Mouse (Mus musculus): ENCODE measurements around the gene Zbtb11.
"Not testable (repeated sequence)": the region's sequence is repeated elsewhere in the genome, so short reads cannot be mapped to it uniquely, and the experiment has no call there.

Gene Zbtb11

DNA sequence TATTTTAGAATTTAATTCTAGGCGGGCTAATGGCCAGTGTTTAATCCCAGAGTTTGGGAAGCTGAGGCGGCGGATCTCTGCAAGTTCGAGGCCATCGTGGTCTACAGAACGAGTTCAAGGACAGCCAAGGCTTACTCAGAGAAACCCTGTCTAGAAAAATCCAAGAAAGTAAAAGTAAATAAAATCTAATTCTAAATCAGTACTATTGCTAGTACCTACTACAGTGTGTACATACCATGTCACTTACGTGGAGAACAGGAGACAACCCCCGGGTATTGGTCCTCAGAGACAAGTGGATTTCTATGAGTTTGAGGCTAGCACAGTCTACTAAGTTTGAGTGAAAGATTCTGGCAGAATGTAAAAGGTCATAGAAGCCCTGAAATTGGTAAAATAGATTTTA lies 64.4 kb downstream of the Zbtb11 start:
- DNase-seq (ENCODE audit: low spot score) = no peak

- DNase-seq (ENCODE audit: low spot score) = not testable (repeated sequence)
These were observed 74.4 kb downstream of the Zbtb11 start, which contains the start of gene Senp7 for GRCm38 (mm10) chr16:56048038-56048437. TSS of gene Senp7 (plus strand) at chr16:56048338.

GRCm38 (mm10) chr16:56055911-56056310 lies 82.2 kb downstream of the Zbtb11 start:
- DNase-seq (ENCODE audit: low spot score) = no peak

GRCm38 (mm10) chr16:56056944-56057590 lies 83.4 kb downstream of the Zbtb11 start:
- no peak for DNase-seq (ENCODE audit: low spot score)

- no peak for DNase-seq (ENCODE audit: low spot score)
These were observed 84.5 kb downstream of the Zbtb11 start for GRCm38 (mm10) chr16:56058151-56058550.
